Mouse (Mus musculus): Measurements from ENCODE around the gene Stxbp4. TPM values are rescaled to one million over a fixed set of nuclear protein-coding genes. Genes with fewer than 3 reads are reported as not detected.

Gene Stxbp4
- total and polyA plus RNA-seq, 3 experiments = 3.7 to 5.6 (median 4.6) TPM

DNA sequence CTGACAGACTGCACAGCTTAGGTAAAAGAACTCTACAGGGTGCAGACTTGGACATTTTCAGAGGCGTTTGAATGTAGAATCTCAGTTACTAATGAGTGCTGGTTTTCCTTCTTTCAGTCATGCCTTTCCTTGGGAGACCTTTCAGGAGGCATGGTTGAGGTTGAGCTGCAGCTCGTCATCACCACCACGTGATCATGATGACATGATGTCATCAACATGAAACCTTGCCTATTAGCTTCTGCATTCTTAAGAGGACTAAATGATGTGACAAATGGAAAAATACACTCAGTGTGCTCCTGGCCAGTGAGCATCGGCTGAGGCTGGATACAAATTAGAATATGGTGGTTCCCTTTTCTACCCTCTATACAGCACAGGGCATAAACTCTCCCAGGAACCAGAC lies 145.4 kb downstream of the Stxbp4 start:
- H3K27ac ChIP-seq (ENCODE audit: insufficient read depth, low read depth) = no peak overlapping the region
- in situ Hi-C loops (cut with MboI; ENCODE audit: low pct_ligation_motif_present, low pct_unique_long_range_greater_than_20kb, low sequenced_read_pairs) = no loop called here
- dilution Hi-C loops (cut with MboI; ENCODE audit: extremely low pct_ligation_motif_present, extremely low pct_unique_long_range_greater_than_20kb, low sequenced_read_pairs) = no loop called here

DNA sequence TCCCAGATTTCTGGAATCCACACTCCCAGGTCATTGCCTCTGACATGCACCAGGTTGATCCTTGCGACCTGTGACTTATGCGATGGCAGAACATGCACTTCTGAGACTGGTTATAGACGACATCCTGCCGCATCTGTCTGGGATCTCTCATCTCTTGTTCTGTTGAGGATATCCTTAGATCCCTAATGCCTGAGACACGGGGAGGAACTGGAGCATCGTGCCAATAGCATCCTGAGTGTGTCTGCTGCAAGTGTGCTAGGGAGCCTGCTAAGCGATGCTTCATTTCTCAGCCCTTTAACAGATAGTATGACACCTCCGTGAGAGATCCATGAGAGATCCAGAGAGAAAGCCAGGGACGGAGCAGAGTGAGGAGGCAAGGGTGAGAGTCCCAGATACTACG lies 148.7 kb downstream of the Stxbp4 start:
- Histone ChIP-seq H3K9ac (ENCODE audit: insufficient read depth, low read depth) (no peak overlapping the region), H3K36me3 (replicated peaks in 1 of 2; ENCODE audit: control insufficient read depth in 1 of 2, insufficient read depth in 1 of 2, low read length in 1 of 2) (peaks cover 0 to 5% of the 10 kb centered on the region in 2 experiments), H3K27me3 (replicated peaks) (no peaks in the 10 kb centered on the region), H3K9me3 (replicated peaks; ENCODE audit: low read length) (no peaks in the 10 kb centered on the region), H3K4me2 (ENCODE audit: insufficient read depth, low read depth, poor library complexity, severe bottlenecking) (no peak overlapping the region), H3K4me3 (replicated peaks in 1 of 3; ENCODE audit: low read depth in 2 of 3, low read length in 2 of 3, poor library complexity in 1 of 3) (no peak overlapping the region), H3K4me1 (ENCODE audit: control insufficient read depth in 1 of 2, insufficient read depth in 2 of 2) (peaks cover 7 to 17% of the 10 kb centered on the region in 2 experiments), H3K79me2 (replicated peaks; ENCODE audit: control insufficient read depth, extremely low read depth, insufficient read depth, poor library complexity, severe bottlenecking) (no peaks in the 10 kb centered on the region), H3K27ac (ENCODE audit: insufficient read depth, low read depth) (no peak overlapping the region)
- TF ChIP-seq E2F4 (IDR thresholded peaks at IDR 0.05; ENCODE audit: insufficient replicate concordance, low read depth, low read length) = no peak
- TF ChIP-seq NRF1 (IDR thresholded peaks at IDR 0.05; ENCODE audit: low read depth, low read length) = no peak
- TF ChIP-seq USF2 (conservative IDR thresholded peaks at IDR 0.05; ENCODE audit: low read depth, low read length) = no peak
- TF ChIP-seq ELF1 (IDR thresholded peaks at IDR 0.05; ENCODE audit: low read depth, low read length) = no peak
- TF ChIP-seq POLR2A (IDR thresholded peaks at IDR 0.05; ENCODE audit: low read depth, low read length) = no peak
- TF ChIP-seq CHD1 (IDR thresholded peaks at IDR 0.05; ENCODE audit: low read depth, low read length) = no peak
- no peak for TF ChIP-seq ETS1 (conservative IDR thresholded peaks at IDR 0.05; ENCODE audit: low read depth, low read length)
- no peak for TF ChIP-seq MAX (IDR thresholded peaks at IDR 0.05; ENCODE audit: low read length)
- no peak for TF ChIP-seq ZC3H11A (IDR thresholded peaks at IDR 0.05; ENCODE audit: low read depth, low read length)
- no peak for TF ChIP-seq SMC3 (IDR thresholded peaks at IDR 0.05; ENCODE audit: low read depth, low read length)
- no peak for TF ChIP-seq GABPA (IDR thresholded peaks at IDR 0.05; ENCODE audit: insufficient replicate concordance, low read depth, low read length)
- TF ChIP-seq CTCF (conservative IDR thresholded peaks at IDR 0.05 in 1 of 2, IDR thresholded peaks at IDR 0.05 in 1 of 2; ENCODE audit: low read depth in 2 of 2, low read length in 2 of 2) = no peak
- TF ChIP-seq POLR2AphosphoS2 (IDR thresholded peaks at IDR 0.05; ENCODE audit: low read depth, low read length) = no peak
- no peak for TF ChIP-seq PAX5 (IDR thresholded peaks at IDR 0.05; ENCODE audit: low read length)
- no peak for TF ChIP-seq TCF12 (IDR thresholded peaks at IDR 0.05; ENCODE audit: low read depth, low read length)
- TF ChIP-seq ZKSCAN1 (IDR thresholded peaks at IDR 0.05; ENCODE audit: borderline replicate concordance, low read depth, low read length) = no peak
- TF ChIP-seq MAZ (IDR thresholded peaks at IDR 0.05; ENCODE audit: low read depth, low read length) = no peak
- TF ChIP-seq EP300 (IDR thresholded peaks at IDR 0.05; ENCODE audit: low read length) = no peak
- TF ChIP-seq RCOR1 (conservative IDR thresholded peaks at IDR 0.05; ENCODE audit: low read depth, low read length) = no peak
- dilution Hi-C loops (cut with MboI; ENCODE audit: extremely low pct_ligation_motif_present, extremely low pct_unique_long_range_greater_than_20kb, low sequenced_read_pairs) = no loop called here
- DNase-seq (ENCODE audit: extremely low read depth) = no peak
- in situ Hi-C loops (cut with MboI; ENCODE audit: low pct_ligation_motif_present, low pct_unique_long_range_greater_than_20kb, low sequenced_read_pairs) = no loop called here

More for the DNA sequence above, 145.4 kb downstream of the Stxbp4 start:
- DNase-seq (ENCODE audit: extremely low read depth) = peak; percentile 55
- TF ChIP-seq CTCF (conservative IDR thresholded peaks at IDR 0.05 in 1 of 2, IDR thresholded peaks at IDR 0.05 in 1 of 2; ENCODE audit: low read depth in 2 of 2, low read length in 2 of 2) (no peak), E2F4 (IDR thresholded peaks at IDR 0.05; ENCODE audit: insufficient replicate concordance, low read depth, low read length) (no peak), GABPA (IDR thresholded peaks at IDR 0.05; ENCODE audit: insufficient replicate concordance, low read depth, low read length) (no peak), RAD21 (IDR thresholded peaks at IDR 0.05; ENCODE audit: low read depth, low read length) (no peak), NRF1 (IDR thresholded peaks at IDR 0.05; ENCODE audit: low read depth, low read length) (no peak), SIN3A (IDR thresholded peaks at IDR 0.05; ENCODE audit: low read length) (no peak), MAZ (IDR thresholded peaks at IDR 0.05; ENCODE audit: low read depth, low read length) (no peak), IRF4 (IDR thresholded peaks at IDR 0.05; ENCODE audit: low read depth, low read length) (no peak; the same call in 1 of the 2 replicates), CHD1 (IDR thresholded peaks at IDR 0.05; ENCODE audit: low read depth, low read length) (no peak), TCF12 (IDR thresholded peaks at IDR 0.05; ENCODE audit: low read depth, low read length) (no peak), POLR2A (IDR thresholded peaks at IDR 0.05; ENCODE audit: low read depth, low read length) (no peak), TBP (conservative IDR thresholded peaks at IDR 0.05; ENCODE audit: low read depth, low read length) (no peak), ZC3H11A (IDR thresholded peaks at IDR 0.05; ENCODE audit: low read depth, low read length) (no peak), JUND (conservative IDR thresholded peaks at IDR 0.05; ENCODE audit: low read depth, low read length) (no peak), SMC3 (IDR thresholded peaks at IDR 0.05; ENCODE audit: low read depth, low read length) (no peak), ELF1 (IDR thresholded peaks at IDR 0.05; ENCODE audit: low read depth, low read length) (no peak), MEF2A (IDR thresholded peaks at IDR 0.05; ENCODE audit: borderline replicate concordance, low read depth, low read length) (no peak), HCFC1 (IDR thresholded peaks at IDR 0.05; ENCODE audit: low read depth, low read length) (no peak), NELFE (IDR thresholded peaks at IDR 0.05; ENCODE audit: low read depth, low read length) (no peak), USF1 (IDR thresholded peaks at IDR 0.05; ENCODE audit: low read depth, low read length) (peak; percentile 74), ZKSCAN1 (IDR thresholded peaks at IDR 0.05; ENCODE audit: borderline replicate concordance, low read depth, low read length) (no peak), CHD2 (IDR thresholded peaks at IDR 0.05; ENCODE audit: low read length) (no peak), PAX5 (IDR thresholded peaks at IDR 0.05; ENCODE audit: low read length) (no peak), MYC (IDR thresholded peaks at IDR 0.05; ENCODE audit: low read depth, low read length) (no peak), MAX (IDR thresholded peaks at IDR 0.05; ENCODE audit: low read length) (peak; percentile 60; the same call in 1 of the 2 replicates), MXI1 (IDR thresholded peaks at IDR 0.05; ENCODE audit: low read depth, low read length) (no peak), KAT2A (IDR thresholded peaks at IDR 0.05; ENCODE audit: insufficient replicate concordance, low read length) (no peak), EP300 (IDR thresholded peaks at IDR 0.05; ENCODE audit: low read length) (0 out of 2 replicates have a peak, but pooled peaks have one; percentile 34), USF2 (conservative IDR thresholded peaks at IDR 0.05; ENCODE audit: low read depth, low read length) (peak; percentile 60), POLR2AphosphoS2 (IDR thresholded peaks at IDR 0.05; ENCODE audit: low read depth, low read length) (no peak), RCOR1 (conservative IDR thresholded peaks at IDR 0.05; ENCODE audit: low read depth, low read length) (no peak), UBTF (IDR thresholded peaks at IDR 0.05; ENCODE audit: low read depth, low read length) (no peak), ZMIZ1 (IDR thresholded peaks at IDR 0.05; ENCODE audit: low read depth, low read length) (no peak), ETS1 (conservative IDR thresholded peaks at IDR 0.05; ENCODE audit: low read depth, low read length) (peak; percentile 58), MAFK (IDR thresholded peaks at IDR 0.05; ENCODE audit: insufficient replicate concordance, low read length) (no peak), BHLHE40 (IDR thresholded peaks at IDR 0.05; ENCODE audit: low read depth, low read length) (peak; percentile 40; the same call in 1 of the 2 replicates), ZNF384 (IDR thresholded peaks at IDR 0.05; ENCODE audit: low read depth, low read length) (no peak), JUN (IDR thresholded peaks at IDR 0.05; ENCODE audit: insufficient read depth, low read depth, low read length) (peak; percentile 56; the same call in 1 of the 2 replicates)
- H3K4me2 ChIP-seq (ENCODE audit: insufficient read depth, low read depth, poor library complexity, severe bottlenecking) = no peak overlapping the region
- H3K9ac ChIP-seq (ENCODE audit: insufficient read depth, low read depth) = no peak overlapping the region
- no peaks in the 10 kb centered on the region for H3K79me2 ChIP-seq (replicated peaks; ENCODE audit: control insufficient read depth, extremely low read depth, insufficient read depth, poor library complexity, severe bottlenecking)
- no peaks in the 10 kb centered on the region for H3K9me3 ChIP-seq (replicated peaks; ENCODE audit: low read length)
- no peak overlapping the region for H3K4me3 ChIP-seq (replicated peaks in 1 of 3; ENCODE audit: low read depth in 2 of 3, low read length in 2 of 3, poor library complexity in 1 of 3)
- peaks cover 7 to 17% of the 10 kb centered on the region in 2 experiments for H3K4me1 ChIP-seq (ENCODE audit: control insufficient read depth in 1 of 2, insufficient read depth in 2 of 2)
- peaks cover 0 to 5% of the 10 kb centered on the region in 2 experiments for H3K36me3 ChIP-seq (replicated peaks in 1 of 2; ENCODE audit: control insufficient read depth in 1 of 2, insufficient read depth in 1 of 2, low read length in 1 of 2)
- no peaks in the 10 kb centered on the region for H3K27me3 ChIP-seq (replicated peaks)

Data from CH12.LX (cell line).